ENCODE assay signal across 11 mouse cellular contexts in the genomic region with DNA sequence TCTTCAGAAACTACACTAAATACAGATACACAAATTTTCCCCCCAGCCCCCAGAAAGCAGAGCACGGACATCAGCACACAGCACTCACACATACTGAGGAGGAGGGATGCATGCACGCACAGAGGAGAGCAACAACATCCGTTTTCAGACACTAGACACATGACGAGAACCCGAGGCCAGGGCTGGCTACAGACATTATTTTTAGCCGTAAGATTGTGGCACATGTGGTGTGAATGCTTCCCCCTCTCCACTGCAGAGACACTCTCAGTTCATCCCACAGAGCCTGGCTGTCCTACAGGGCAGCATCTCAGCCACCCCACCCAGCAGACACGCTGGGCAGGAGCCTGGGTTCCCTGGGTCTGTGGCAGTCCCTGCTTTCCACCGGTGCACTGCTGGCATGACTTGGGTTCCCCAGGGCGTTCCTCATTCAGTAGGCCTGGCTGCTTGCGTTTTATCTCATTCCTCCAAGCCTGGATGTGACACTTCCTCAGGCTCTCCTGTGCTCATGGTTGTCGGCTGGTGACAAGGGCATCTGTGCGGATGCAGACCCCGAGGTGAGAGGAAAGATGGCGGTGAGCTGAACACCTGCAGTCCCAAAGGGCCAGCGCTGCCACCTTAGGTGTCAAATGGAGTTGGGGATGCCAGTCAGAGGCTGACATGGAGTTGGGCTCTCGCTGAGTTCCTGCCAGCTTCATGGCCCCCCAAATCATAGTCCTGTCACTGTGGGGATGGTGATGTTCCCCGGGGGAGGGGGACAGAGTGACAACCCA.
DNase-seq lines count a peak whose midpoint lies in the region; ATAC-seq lines count a peak whose summit lies in the region.
"Had no signal": no experiment of that assay in that cellular context is flagged by ENCODE, and none has a peak within 500 bp of the region (broad histone marks: within the 10 kb centered on the region; RNA-seq: fewer than 3 reads in every experiment).

No protein-coding gene starts in this region.

- intact Hi-C loops in heart, postnatal 36 days (cut with DNase I), result no loop called here
- intact Hi-C loops in gastrocnemius, postnatal 36 days (cut with DNase I), result no loop called here

- H3K4me2 ChIP-seq in embryonic facial prominence, embryonic 12.5 days (replicated peaks), result no peak overlapping the region
- H3K4me2 ChIP-seq in hindbrain, embryonic 14.5 days (replicated peaks), result peak overlapping the region; percentile 37; the same call in 1 of the 2 replicates

- no peak overlapping the region for H3K4me3 ChIP-seq in embryonic facial prominence, embryonic 12.5 days
- H3K4me3 ChIP-seq in hindbrain, embryonic 14.5 days (replicated peaks; ENCODE audit: low read length), result no peak overlapping the region

- no peaks in the 10 kb centered on the region for H3K36me3 ChIP-seq in embryonic facial prominence, embryonic 12.5 days
- no peaks in the 10 kb centered on the region for H3K36me3 ChIP-seq in hindbrain, embryonic 14.5 days (replicated peaks; ENCODE audit: control insufficient read depth, insufficient read depth)

- 57% methylated on average over 17 of the region's 17 CpGs for WGBS in embryonic facial prominence, embryonic 12.5 days
- WGBS in hindbrain, embryonic 14.5 days, result 45% methylated on average over 17 of the region's 17 CpGs

- peak; percentile 77 for DNase-seq in heart, adult 11 months
- no peak for DNase-seq in heart, postnatal 36 days
- DNase-seq in hindbrain, embryonic 14.5 days (ENCODE audit: low spot score), result peak; percentile 32
- DNase-seq in neural tube, embryonic 10.5 days (ENCODE audit: extremely low spot score, low spot score), result peak; percentile 15
- no peak for DNase-seq in gastrocnemius, postnatal 36 days
- DNase-seq in cerebellum, adult 11 months, result no peak
- no peak for DNase-seq in ovary, postnatal 10 days (ENCODE audit: low spot score)
- DNase-seq: cerebellum, adult 11-12 months; kidney, postnatal 25 days had no signal

- H3K27ac ChIP-seq in embryonic facial prominence, embryonic 12.5 days, result 0 out of 2 replicates have a peak overlapping the region, but pooled peaks have one; percentile 42
- peak overlapping the region; percentile 96 for H3K27ac ChIP-seq in hindbrain, embryonic 14.5 days

- H3K9me3 ChIP-seq in embryonic facial prominence, embryonic 12.5 days, result no peaks in the 10 kb centered on the region
- H3K9me3 ChIP-seq in hindbrain, embryonic 14.5 days (ENCODE audit: control insufficient read depth, low read length), result no peaks in the 10 kb centered on the region

- peaks cover 17% of the 10 kb centered on the region for H3K4me1 ChIP-seq in embryonic facial prominence, embryonic 12.5 days
- peaks cover 25% of the 10 kb centered on the region for H3K4me1 ChIP-seq in hindbrain, embryonic 14.5 days (replicated peaks; ENCODE audit: control insufficient read depth, insufficient read depth, low read length)

- ATAC-seq in embryonic facial prominence, embryonic 12.5 days (ENCODE audit: insufficient number of reproducible peaks, insufficient read depth, low FRiP score, low TSS enrichment), result no peak
- ATAC-seq in hindbrain, embryonic 14.5 days (ENCODE audit: low FRiP score), result peak; percentile 19; the same call in 1 of the 2 replicates

- H3K9ac ChIP-seq in embryonic facial prominence, embryonic 12.5 days, result no peak overlapping the region
- H3K9ac ChIP-seq in hindbrain, embryonic 14.5 days, result peak overlapping the region; percentile 52
- H3K9ac ChIP-seq: lung, embryonic 14.5 days had no signal

- peaks cover 6% of the 10 kb centered on the region; the same call in 1 of the 2 replicates for H3K27me3 ChIP-seq in embryonic facial prominence, embryonic 12.5 days
- no peaks in the 10 kb centered on the region for H3K27me3 ChIP-seq in hindbrain, embryonic 14.5 days (ENCODE audit: control insufficient read depth, insufficient read depth, low read length)

Comparison
In these comparisons a context has a peak if more than half of its experiments do, and no peak if none do; other contexts are left out.
1. DNase-seq: peak in heart, adult 11 months (single experiment), hindbrain, embryonic 14.5 days (single experiment) and neural tube, embryonic 10.5 days (single experiment); none in heart, postnatal 36 days (0 of 2), gastrocnemius, postnatal 36 days (0 of 2), cerebellum, adult 11 months (single experiment) and ovary, postnatal 10 days (single experiment).